Mouse (Mus musculus) midbrain, embryonic 12.5 days (tissue): ENCODE data around the gene Faf2. TPM values are rescaled to one million over a fixed set of nuclear protein-coding genes. Genes with fewer than 3 reads are reported as not detected.

ENCODE experiments used
- ATAC-seq: fragments of 200-750 bp; cut with Nextera tagmentation; 2 replicates; pipeline ENCODE4 v1.8.0; 2017; ENCODE audit warnings: low read depth, moderate TSS enrichment, moderate library complexity; ENCODE audit not compliant: low FRiP score
- H3K27ac ChIP-seq: fragments of 300-500 bp; sonication (generic); replicated peaks from 2 replicates; pipeline ENCODE4 v1.5.1; 2016; ENCODE audit warnings: mild to moderate bottlenecking
- H3K27me3 ChIP-seq: fragments of 300-500 bp; sonication (generic); 2 replicates; pipeline ENCODE4 v1.6.1; 2016; ENCODE audit warnings: mild to moderate bottlenecking
- H3K36me3 ChIP-seq: fragments of 300-500 bp; sonication (generic); 2 replicates; pipeline ENCODE4 v1.6.1; 2016
- H3K4me1 ChIP-seq: fragments of 300-500 bp; sonication (generic); 2 replicates; pipeline ENCODE4 v1.6.1; 2016
- H3K4me2 ChIP-seq: fragments of 300-500 bp; sonication (generic); replicated peaks from 2 replicates; pipeline ENCODE4 v1.6.1; 2016; ENCODE audit warnings: mild to moderate bottlenecking, moderate library complexity
- H3K4me3 ChIP-seq: fragments of 300-500 bp; sonication (generic); 2 replicates; pipeline ENCODE4 v1.5.1; 2016; ENCODE audit warnings: mild to moderate bottlenecking
- H3K9ac ChIP-seq: fragments of 300-500 bp; sonication (generic); replicated peaks from 2 replicates; pipeline ENCODE4 v1.6.1; 2016; ENCODE audit warnings: mild to moderate bottlenecking, moderate library complexity
- H3K9me3 ChIP-seq: fragments of 300-500 bp; sonication (generic); 2 replicates; pipeline ENCODE4 v1.6.1; 2016; ENCODE audit warnings: mild to moderate bottlenecking
- WGBS: fragments of 180-500 bp; shearing (Covaris S2); methylation state at CpG from one replicate; pipeline ENCODE4 v1.1.7; 2016; 5-methylcytosine and 5-hydroxymethylcytosine counted together
- polyA plus RNA-seq: library from polyadenylated mRNA; unstranded; fragments of >200 nt; fragmentation: Nextera tagmentation; extraction: Ambion mirVana; gene quantifications from 2 replicates; pipeline ENCODE4 v1.2.1, GENCODE M21; 2016

Faf2 gene
- polyA plus RNA-seq, 1 experiment from 2014 or later, result 79.5 TPM

DNA sequence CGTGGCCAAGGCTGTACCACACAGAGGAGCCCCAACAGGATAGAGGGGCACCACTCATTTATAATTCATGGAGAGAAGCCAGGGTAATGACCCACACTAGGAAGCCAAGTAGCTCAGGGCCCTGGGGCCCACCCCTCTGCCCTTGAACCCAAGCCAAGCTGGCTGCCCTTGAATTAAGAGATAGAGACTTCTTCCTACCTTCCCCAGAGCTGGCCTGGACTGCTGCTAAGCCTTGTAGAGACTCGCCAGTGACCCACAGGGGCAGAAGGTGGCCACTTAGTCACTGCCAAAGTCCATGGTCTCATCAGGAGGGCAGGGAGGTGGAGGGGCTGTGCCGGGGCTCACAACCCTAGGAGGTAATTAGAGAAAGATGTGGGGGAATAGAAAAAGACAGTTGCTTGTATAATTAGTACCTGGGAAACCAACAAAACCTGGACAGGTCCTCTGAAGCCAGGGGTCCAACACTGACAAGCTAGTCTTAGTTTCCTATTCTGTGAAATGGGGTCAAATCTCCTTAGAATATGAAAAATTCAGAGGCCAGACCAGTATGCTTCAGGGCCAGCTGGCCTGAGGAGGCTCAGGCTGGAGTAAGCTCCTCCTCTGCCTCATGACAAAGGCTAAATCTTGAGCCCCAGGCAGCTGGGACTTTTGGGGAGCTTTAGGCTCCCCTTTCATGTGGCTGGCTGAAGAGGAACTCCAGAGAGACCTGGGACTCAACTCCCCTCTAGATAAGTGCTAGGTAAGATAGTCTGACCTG, 62.7 kb downstream of the Faf2 start:
- no peaks in the 10 kb centered on the region for H3K27me3 ChIP-seq
- H3K9ac ChIP-seq, result peak overlapping the region; percentile 97; the same call in 1 of the 2 replicates
- peaks cover 48% of the 10 kb centered on the region for H3K36me3 ChIP-seq
- H3K4me1 ChIP-seq, result peaks cover 30% of the 10 kb centered on the region
- H3K4me2 ChIP-seq, result peak overlapping the region; percentile 90
- H3K27ac ChIP-seq, result no peak overlapping the region
- H3K9me3 ChIP-seq, result no peaks in the 10 kb centered on the region
- H3K4me3 ChIP-seq, result no peak overlapping the region
- 76% methylated on average over 3 of the region's 3 CpGs for WGBS
- ATAC-seq, result no peak

DNA sequence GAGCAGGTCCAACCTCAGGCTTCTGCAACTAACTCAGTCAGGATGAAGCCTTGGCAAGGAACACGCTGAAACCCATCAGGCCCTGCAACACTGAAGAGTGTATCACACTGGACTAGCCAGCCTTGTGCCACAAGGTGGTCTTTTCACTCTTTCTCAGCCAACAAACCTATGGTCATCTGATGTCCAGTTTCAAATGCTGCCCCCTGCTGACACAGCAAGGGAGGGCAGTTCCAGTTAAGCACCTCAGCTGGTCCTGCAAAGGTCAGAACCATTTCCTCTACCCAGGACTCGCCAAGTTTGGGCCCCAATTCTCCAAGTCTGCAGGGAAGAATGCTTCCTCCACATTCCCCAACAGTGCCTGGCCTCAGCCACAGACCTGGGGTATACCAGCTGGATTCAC, 63.6 kb downstream of the Faf2 start:
- H3K9ac ChIP-seq, result peak overlapping the region; percentile 97
- peaks cover 30% of the 10 kb centered on the region for H3K4me1 ChIP-seq
- peaks cover 42% of the 10 kb centered on the region for H3K36me3 ChIP-seq
- no peak overlapping the region for H3K27ac ChIP-seq
- 43% methylated on average over 2 of the region's 2 CpGs for WGBS
- H3K27me3 ChIP-seq, result no peaks in the 10 kb centered on the region
- H3K4me2 ChIP-seq, result peak overlapping the region; percentile 90
- H3K4me3 ChIP-seq, result peak overlapping the region; percentile 84
- no peaks in the 10 kb centered on the region for H3K9me3 ChIP-seq
- ATAC-seq, result no peak

DNA sequence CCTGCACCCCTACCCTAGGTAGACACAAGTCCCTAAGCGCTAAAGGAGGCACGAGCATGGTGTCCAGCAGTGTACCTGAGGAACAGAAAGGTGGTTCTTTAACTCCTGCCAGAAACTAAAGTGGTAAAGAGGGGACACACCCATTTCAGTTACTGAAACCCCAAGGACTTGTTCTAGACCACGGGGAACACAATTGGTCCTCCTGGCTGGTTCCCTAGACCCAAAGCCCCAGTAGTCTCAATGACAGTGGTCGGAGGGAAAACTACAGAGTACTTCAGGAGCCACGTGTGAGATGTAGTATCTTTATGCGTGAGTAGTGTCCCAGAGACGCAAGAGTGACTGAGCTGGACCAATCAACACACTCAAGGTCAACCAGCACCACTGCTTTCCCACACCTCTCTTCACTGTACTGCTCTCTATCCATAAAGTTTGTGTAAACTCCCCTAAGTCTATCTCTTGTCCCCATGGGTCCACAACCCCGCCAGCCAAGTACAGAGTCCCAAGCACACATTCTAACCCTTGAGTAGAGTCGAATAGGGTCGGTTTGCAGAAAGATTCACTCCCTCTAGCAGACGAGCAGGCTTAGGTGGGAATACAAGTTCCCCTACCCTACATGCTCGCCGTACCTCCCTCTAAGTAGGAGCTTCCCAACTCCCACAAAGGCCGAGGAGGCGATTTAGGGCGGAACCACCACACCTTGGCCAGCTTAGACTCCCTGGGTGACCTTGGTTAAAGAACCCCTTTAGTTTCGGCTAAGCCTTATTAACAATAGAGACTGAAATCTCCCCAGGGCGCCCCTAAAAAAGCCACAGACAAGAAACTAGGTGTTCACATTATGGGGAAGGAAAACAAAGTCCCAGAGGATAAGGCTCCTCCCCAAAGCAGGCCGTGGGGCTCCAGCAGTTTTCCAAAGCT, 64.8 kb downstream of the Faf2 start:
- ATAC-seq, result no peak
- 7% methylated on average over 19 of the region's 19 CpGs for WGBS

DNA sequence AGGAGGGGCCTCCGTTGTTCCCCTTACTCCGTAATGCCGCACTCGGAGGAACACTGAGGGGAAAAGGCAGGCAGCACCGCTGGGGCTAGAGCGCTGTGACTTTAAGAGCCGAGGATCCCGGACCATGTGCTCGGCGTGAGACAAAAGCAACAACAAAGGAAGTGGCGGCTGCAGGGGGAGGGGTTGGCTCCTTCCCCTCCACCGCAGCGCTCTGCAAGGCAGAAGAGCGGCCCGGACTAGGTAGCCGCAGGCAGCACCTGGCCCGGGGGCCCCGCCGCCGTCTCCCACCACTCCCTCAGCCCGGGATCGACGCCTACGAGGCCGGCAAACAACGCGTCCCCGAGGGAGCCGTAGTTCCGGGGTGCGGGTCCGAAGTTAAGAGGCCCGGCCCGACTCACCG, 65.5 kb downstream of the Faf2 start:
- Histone ChIP-seq H3K9me3 (no peaks in the 10 kb centered on the region), H3K4me1 (peaks cover 48% of the 10 kb centered on the region), H3K4me3 (peak overlapping the region; percentile 84), H3K4me2 (peak overlapping the region; percentile 90), H3K27me3 (no peaks in the 10 kb centered on the region), H3K27ac (peak overlapping the region; percentile 97), H3K9ac (peak overlapping the region; percentile 97), H3K36me3 (peaks cover 23% of the 10 kb centered on the region)
- peak; percentile 67 for ATAC-seq
- WGBS, result under 1% methylated on average over 35 of the region's 35 CpGs

More for the DNA sequence above, 64.8 kb downstream of the Faf2 start:
- Histone ChIP-seq H3K4me2 (peak overlapping the region; percentile 90), H3K36me3 (peaks cover 30% of the 10 kb centered on the region), H3K27ac (peak overlapping the region; percentile 97), H3K27me3 (no peaks in the 10 kb centered on the region), H3K4me3 (peak overlapping the region; percentile 84), H3K9me3 (no peaks in the 10 kb centered on the region), H3K4me1 (peaks cover 41% of the 10 kb centered on the region), H3K9ac (peak overlapping the region; percentile 97)

DNA sequence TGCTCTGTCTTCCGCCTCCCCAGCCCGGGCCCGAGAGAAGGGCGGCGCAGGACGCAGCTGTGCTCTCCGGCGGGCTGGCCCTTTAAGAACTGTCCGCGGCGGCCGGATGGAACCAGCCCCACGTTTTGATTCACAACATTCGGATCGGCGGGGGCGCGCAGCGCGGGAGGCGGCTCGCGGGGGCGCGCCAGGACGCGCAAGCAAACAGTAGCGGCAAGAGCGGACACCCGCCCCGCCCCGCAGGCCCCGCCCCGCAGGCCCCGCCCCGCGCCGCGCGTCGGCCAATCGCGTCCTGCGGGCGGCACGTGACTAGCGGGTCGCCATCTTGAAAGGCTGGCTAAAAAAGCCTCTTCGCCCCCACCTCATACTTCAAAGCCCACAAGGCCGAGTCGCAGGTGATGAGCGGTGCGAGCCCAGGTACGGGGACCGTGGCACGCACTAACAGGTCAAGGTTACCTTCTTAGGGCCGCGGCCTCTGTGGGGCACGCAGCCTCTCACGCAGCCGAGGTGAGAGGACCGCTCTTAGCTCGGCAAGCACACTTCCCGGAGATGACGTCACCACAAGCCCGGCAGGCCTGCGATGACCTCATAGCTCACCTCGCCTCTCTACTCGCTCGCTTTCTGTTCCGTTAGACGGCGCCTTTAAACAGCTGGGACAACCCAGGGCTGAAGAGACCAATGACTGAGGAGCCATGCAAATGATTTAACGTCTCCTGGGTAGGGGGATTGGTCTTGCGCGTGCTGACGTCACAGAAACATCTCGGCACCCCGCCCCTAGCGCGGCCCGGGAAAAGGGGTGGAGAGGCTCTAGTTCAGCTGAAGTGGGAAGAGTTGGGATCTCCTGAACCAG, 66.2 kb downstream of the Faf2 start:
- Histone ChIP-seq H3K4me2 (peak overlapping the region; percentile 90), H3K4me1 (peaks cover 55% of the 10 kb centered on the region), H3K9me3 (no peaks in the 10 kb centered on the region), H3K27ac (peak overlapping the region; percentile 97), H3K27me3 (no peaks in the 10 kb centered on the region), H3K4me3 (peak overlapping the region; percentile 84), H3K9ac (peak overlapping the region; percentile 97), H3K36me3 (peaks cover 16% of the 10 kb centered on the region)
- WGBS, result under 1% methylated on average over 74 of the region's 82 CpGs
- peak; percentile 87 for ATAC-seq

DNA sequence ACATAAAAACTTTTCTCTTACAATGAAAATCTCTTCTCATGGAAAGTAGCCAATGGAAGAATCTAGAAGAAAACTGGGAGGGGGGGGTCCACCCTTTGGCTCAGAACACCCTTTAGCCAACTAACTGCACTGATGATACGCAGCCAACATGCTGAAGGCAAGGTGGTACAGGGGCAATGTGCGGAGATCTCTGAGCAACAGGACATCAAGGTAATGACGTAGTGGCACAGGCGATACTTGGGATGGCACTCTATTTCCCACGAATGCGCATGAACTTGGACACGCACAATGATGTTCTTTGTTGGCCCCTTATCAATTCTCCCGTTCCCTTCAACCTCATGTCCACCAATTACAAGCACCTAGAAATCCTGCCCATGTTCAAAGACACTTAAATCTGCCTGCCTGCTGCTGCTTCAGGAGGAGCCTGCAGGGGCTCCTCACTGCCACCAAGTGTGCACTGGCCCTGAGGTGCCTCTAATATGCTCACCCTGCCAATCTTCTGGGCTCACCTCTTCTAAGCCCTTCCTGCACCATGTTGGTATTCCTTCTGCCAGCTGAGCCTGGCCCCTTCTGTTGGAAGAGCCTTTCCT, 68.7 kb downstream of the Faf2 start:
- H3K4me2 ChIP-seq, result no peak overlapping the region
- H3K27ac ChIP-seq, result no peak overlapping the region
- WGBS, result 99% methylated on average over 8 of the region's 8 CpGs
- peaks cover 46% of the 10 kb centered on the region for H3K4me1 ChIP-seq
- no peak for ATAC-seq
- no peak overlapping the region for H3K4me3 ChIP-seq
- H3K9me3 ChIP-seq, result no peaks in the 10 kb centered on the region
- H3K9ac ChIP-seq, result no peak overlapping the region
- H3K27me3 ChIP-seq, result no peaks in the 10 kb centered on the region
- H3K36me3 ChIP-seq, result no peaks in the 10 kb centered on the region

DNA sequence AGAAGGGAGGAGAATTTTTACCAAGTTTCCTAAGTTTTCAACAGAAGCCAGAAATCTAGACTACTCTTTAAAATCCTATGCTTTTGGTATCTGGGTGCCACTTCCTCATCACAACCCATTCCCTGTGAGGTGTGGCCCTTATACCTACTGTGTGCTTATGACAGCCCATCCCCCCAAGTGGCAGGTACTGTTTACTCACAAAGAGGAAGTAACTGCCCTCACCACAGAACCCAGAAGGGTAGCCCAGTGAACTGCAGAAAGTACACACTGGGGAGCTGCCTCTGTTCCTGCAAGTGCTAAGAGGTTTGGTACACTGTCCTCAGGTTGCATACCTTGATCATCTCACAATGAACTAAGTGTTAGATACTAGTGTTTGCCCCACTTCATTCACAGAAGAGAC, 70.2 kb downstream of the Faf2 start:
- Histone ChIP-seq H3K4me3 (peak overlapping the region; percentile 95), H3K9ac (peak overlapping the region; percentile 93; the same call in 1 of the 2 replicates), H3K27ac (no peak overlapping the region), H3K4me1 (peaks cover 36% of the 10 kb centered on the region), H3K4me2 (peak overlapping the region; percentile 97), H3K27me3 (no peaks in the 10 kb centered on the region; the same call in 1 of the 2 replicates), H3K36me3 (no peaks in the 10 kb centered on the region), H3K9me3 (no peaks in the 10 kb centered on the region)
- no peak for ATAC-seq

DNA sequence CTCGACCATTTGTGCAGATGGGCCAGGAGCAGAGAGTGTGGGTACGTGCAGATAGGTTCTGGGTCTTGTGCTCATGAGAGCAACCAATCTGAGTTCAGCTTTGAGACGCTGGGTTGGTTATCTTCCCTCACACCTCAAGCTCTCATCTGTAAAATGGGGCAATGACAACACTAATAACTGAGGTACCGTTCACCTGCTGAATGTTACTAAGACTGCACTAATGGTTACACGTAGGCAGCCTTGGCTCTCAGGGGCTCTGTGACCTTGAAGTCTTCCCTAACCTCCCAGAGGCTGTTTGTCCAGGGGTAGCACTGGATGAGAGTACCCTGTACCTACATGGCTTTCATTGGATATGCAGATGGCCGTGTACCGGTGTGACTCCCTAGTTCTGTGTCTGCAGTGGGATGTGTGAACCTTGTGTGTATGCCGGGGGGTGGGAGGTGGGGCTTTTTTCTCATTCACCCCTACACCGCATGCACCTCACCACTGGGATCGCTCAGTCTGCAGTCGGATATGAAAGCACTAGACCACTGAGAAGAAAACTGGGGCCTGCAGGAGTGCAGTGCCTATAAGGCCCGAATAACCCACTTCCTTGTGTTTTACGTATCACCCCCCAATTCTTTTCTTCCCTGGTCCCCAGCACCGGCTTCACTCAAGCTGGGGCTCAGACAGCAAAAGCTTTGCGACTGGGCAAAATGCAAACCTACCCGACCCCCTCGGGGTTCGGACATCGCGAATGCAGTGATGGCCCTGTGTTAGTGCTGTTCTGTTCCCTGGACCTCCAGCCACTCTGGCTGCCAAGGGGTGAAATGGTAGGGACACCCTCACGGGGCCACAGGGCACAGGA, 71.3 kb downstream of the Faf2 start:
- peak overlapping the region; percentile 97 for H3K4me2 ChIP-seq
- H3K27me3 ChIP-seq, result no peaks in the 10 kb centered on the region; the same call in 1 of the 2 replicates
- H3K27ac ChIP-seq, result peak overlapping the region; percentile 89
- H3K9ac ChIP-seq, result peak overlapping the region; percentile 93
- H3K4me1 ChIP-seq, result peaks cover 36% of the 10 kb centered on the region
- ATAC-seq, result no peak; the same call in 1 of the 2 replicates
- no peaks in the 10 kb centered on the region for H3K36me3 ChIP-seq
- peak overlapping the region; percentile 95 for H3K4me3 ChIP-seq
- H3K9me3 ChIP-seq, result no peaks in the 10 kb centered on the region
- WGBS, result 17% methylated on average over 21 of the region's 21 CpGs

DNA sequence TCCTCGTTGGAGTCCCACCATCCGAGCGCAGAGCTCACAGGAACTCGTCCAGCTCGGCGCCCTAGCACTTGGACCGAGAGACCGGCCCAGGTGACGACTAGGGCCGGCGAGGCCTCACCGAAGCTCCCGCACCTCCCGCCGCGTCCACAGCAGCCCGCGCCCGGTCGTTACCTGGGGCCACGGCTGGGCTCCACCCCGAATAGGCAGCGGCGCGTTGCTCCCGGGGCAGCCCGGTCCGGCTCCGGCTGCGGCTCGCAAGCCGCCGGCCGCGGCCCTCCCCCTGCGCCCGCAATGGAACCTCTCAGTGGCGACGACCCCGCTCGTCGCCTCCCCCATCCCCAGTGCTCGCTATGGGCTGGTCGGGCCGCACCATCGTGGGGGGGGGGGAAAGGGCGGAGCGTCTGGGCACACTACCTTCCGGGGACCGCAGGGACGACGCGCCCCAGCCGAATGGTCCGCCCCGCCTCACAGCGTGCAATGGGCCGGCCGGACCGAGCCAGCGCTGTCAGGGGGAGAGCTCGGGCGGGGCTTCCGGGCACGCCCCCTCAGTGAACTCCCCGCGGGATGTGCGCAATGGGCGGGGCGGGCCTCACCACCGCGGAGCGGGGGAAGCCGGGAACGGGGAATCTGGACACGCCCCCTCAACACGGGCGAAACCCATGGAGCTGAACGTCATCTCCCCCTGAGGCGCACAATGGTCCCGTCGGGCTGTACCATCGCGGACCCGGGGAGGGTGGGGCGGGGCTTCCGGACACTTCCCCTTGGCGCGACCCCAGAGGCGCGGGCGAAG, 72.2 kb downstream of the Faf2 start, which contains the start of gene Rnf44:
Rnf44 (minus strand) TSS at position 350 of the 790 bp plus-strand sequence.
- H3K4me2 ChIP-seq, result peak within 1 kb of the TSS; percentile 97
- no peaks in the 10 kb centered on the region; the same call in none of the 2 replicates for H3K27me3 ChIP-seq
- H3K4me3 ChIP-seq, result peak within 1 kb of the TSS; percentile 95
- H3K36me3 ChIP-seq, result no peaks in the 10 kb centered on the region
- peak within 1 kb of the TSS; percentile 89 for H3K27ac ChIP-seq
- peak; percentile 97 for ATAC-seq
- peak within 1 kb of the TSS; percentile 93 for H3K9ac ChIP-seq
- H3K4me1 ChIP-seq, result peaks cover 31% of the 10 kb centered on the region
- no peaks in the 10 kb centered on the region for H3K9me3 ChIP-seq
- under 1% methylated on average over 70 of the region's 92 CpGs for WGBS
